Mouse (Mus musculus) liver, adult 2 months (tissue): ENCODE data around the gene Rgs4.

ENCODE experiments used
- CTCF ChIP-seq: fragments of 200-500 bp; IDR thresholded peaks from 2 replicates; pipeline ENCODE4 v1.5.1; 2011; ENCODE audit warnings: low read depth, low read length, control low read depth
- POLR2A ChIP-seq: fragments of 200-500 bp; IDR thresholded peaks from 2 replicates; pipeline ENCODE4 v1.6.1; 2011; ENCODE audit warnings: low read length, control low read depth; ENCODE audit not compliant: insufficient read depth; ENCODE audit errors: extremely low read depth

DNA sequence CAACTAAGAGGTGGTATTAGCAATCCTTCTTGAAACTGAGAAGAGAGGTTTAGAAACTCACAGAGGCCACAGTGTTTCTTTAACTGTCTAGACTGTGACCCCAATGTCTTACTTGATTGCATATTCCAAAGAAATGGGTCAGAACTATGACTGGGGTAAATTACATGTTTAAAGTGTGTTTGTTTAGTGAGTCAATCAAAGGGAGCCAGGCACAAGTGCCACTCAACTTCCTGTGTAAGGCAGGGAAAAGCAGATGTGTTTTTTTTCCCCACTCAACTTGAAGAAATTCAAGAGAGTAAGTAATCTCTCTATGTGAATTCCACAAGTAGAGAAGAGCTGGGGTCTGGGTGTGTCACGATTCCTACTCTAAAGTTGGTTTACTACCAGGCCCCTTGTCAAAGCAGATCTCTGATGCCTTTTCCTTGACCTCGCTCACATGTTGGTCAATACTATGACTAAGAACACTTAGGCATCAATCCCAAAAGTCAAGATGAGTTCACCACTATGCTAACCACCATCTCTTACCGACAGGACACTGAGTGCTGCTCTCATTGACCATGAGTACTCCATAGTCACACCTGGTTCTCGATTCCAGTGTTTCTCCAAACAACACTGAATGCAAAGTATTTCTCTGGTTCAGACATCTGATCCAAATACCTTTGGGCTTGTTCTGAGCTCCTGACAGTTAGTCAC lies 42.9 kb downstream of the Rgs4 start:
- TF ChIP-seq CTCF (no peak), POLR2A (no peak)
